Mouse (Mus musculus) heart, embryonic 12.5 days (tissue): ENCODE results near the gene Fam186b. TPM values are rescaled to one million over a fixed set of nuclear protein-coding genes. Genes with fewer than 3 reads are reported as not detected.

Experiments
- ATAC-seq: fragments of 200-750 bp; cut with Nextera tagmentation; 2 replicates; pipeline ENCODE4 v1.8.0; 2017; ENCODE audit warnings: moderate TSS enrichment, moderate library complexity; ENCODE audit not compliant: insufficient number of reproducible peaks, low FRiP score
- H3K27ac ChIP-seq: fragments of 300-500 bp; sonication (generic); 2 replicates; pipeline ENCODE4 v1.5.1; 2016; ENCODE audit warnings: mild to moderate bottlenecking, moderate library complexity; ENCODE audit not compliant: poor library complexity, severe bottlenecking
- H3K27me3 ChIP-seq: fragments of 300-500 bp; sonication (generic); replicated peaks from 2 replicates; pipeline ENCODE4 v1.6.1; 2016; ENCODE audit warnings: mild to moderate bottlenecking, moderate library complexity
- H3K36me3 ChIP-seq: fragments of 300-500 bp; sonication (generic); 2 replicates; pipeline ENCODE4 v1.6.1; 2016; ENCODE audit warnings: mild to moderate bottlenecking, moderate library complexity
- H3K4me1 ChIP-seq: fragments of 300-500 bp; sonication (generic); replicated peaks from 2 replicates; pipeline ENCODE4 v1.6.1; 2016; ENCODE audit warnings: mild to moderate bottlenecking
- H3K4me2 ChIP-seq: fragments of 300-500 bp; sonication (generic); 2 replicates; pipeline ENCODE4 v1.6.1; 2016; ENCODE audit warnings: mild to moderate bottlenecking, moderate library complexity
- H3K4me3 ChIP-seq: fragments of 300-500 bp; sonication (generic); 2 replicates; pipeline ENCODE4 v1.5.1; 2016; ENCODE audit warnings: mild to moderate bottlenecking
- H3K9ac ChIP-seq: fragments of 300-500 bp; sonication (generic); 2 replicates; pipeline ENCODE4 v1.6.1; 2016; ENCODE audit warnings: mild to moderate bottlenecking, moderate library complexity
- H3K9me3 ChIP-seq: fragments of 300-500 bp; sonication (generic); replicated peaks from 2 replicates; pipeline ENCODE4 v1.6.1; 2016; ENCODE audit warnings: mild to moderate bottlenecking, moderate library complexity
- WGBS: fragments of 180-500 bp; shearing (Covaris S2); methylation state at CpG from one replicate; pipeline ENCODE4 v1.1.7; 2016; 5-methylcytosine and 5-hydroxymethylcytosine counted together
- polyA plus RNA-seq: library from polyadenylated mRNA; unstranded; fragments of >200 nt; fragmentation: Nextera tagmentation; extraction: Ambion mirVana; gene quantifications from 2 replicates; pipeline ENCODE4 v1.2.1, GENCODE M21; 2016

Fam186b gene
- polyA plus RNA-seq, 1 experiment from 2014 or later, result 0.27 TPM

GRCm38 (mm10) chr15:99294813-99295374 lies 794 bp downstream of the Fam186b start, which contains the start of gene Prpf40b:
Prpf40b (plus strand) TSS chr15:99295087.
- H3K27ac ChIP-seq, result peak within 1 kb of the TSS; percentile 89
- no peaks in the 10 kb centered on the region for H3K9me3 ChIP-seq
- under 1% methylated on average over 63 of the region's 64 CpGs for WGBS
- H3K36me3 ChIP-seq, result no peaks in the 10 kb centered on the region
- ATAC-seq, result peak; percentile 95
- H3K27me3 ChIP-seq, result no peaks in the 10 kb centered on the region
- H3K4me1 ChIP-seq, result peaks cover 16% of the 10 kb centered on the region
- peak within 1 kb of the TSS; percentile 74 for H3K4me3 ChIP-seq
- peak within 1 kb of the TSS; percentile 78 for H3K9ac ChIP-seq
- peak within 1 kb of the TSS; percentile 83 for H3K4me2 ChIP-seq

- peak overlapping the region; percentile 74 for H3K4me3 ChIP-seq
- H3K9ac ChIP-seq, result peak overlapping the region; percentile 78
- H3K9me3 ChIP-seq, result no peaks in the 10 kb centered on the region
- H3K4me1 ChIP-seq, result peaks cover 16% of the 10 kb centered on the region
- H3K27ac ChIP-seq, result peak overlapping the region; percentile 89; the same call in 1 of the 2 replicates
- H3K27me3 ChIP-seq, result no peaks in the 10 kb centered on the region
- no peaks in the 10 kb centered on the region for H3K36me3 ChIP-seq
- 18% methylated on average over 16 of the region's 16 CpGs for WGBS
- H3K4me2 ChIP-seq, result peak overlapping the region; percentile 83
- ATAC-seq, result no peak
These were observed 1.4 kb downstream of the Fam186b start for GRCm38 (mm10) chr15:99294287-99294686.

DNA sequence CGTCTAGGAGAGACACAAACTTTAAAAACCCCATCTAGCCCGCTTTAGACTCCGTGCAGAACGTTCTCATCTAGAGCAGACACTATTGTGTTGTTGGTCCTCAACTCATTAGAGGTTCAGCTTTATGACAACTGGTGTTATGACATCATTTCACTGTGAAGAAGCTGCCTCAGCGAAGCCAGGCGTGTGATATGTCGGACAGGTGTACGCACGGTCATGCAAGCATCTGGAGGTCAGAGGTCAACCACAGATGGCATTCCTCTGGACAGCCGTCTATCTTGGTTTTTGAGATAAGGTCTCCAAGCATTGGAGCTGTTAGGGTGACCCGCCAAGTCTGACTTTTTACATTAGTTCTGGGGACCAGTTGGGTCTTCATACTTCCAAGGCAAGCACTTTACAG lies 5.1 kb downstream of the Fam186b start:
- peaks cover 8% of the 10 kb centered on the region for H3K4me1 ChIP-seq
- H3K27me3 ChIP-seq, result no peaks in the 10 kb centered on the region
- WGBS, result 73% methylated on average over 11 of the region's 11 CpGs
- no peaks in the 10 kb centered on the region for H3K36me3 ChIP-seq
- no peak overlapping the region for H3K9ac ChIP-seq
- ATAC-seq, result no peak
- H3K4me3 ChIP-seq, result no peak overlapping the region
- no peak overlapping the region for H3K27ac ChIP-seq
- no peaks in the 10 kb centered on the region for H3K9me3 ChIP-seq
- H3K4me2 ChIP-seq, result no peak overlapping the region

- no peak overlapping the region for H3K4me3 ChIP-seq
- H3K9ac ChIP-seq, result no peak overlapping the region
- no peak overlapping the region for H3K27ac ChIP-seq
- WGBS, result 35% methylated on average over 8 of the region's 8 CpGs
- peak overlapping the region; percentile 44; the same call in 1 of the 2 replicates for H3K4me2 ChIP-seq
- peaks cover 3% of the 10 kb centered on the region; the same call in 1 of the 2 replicates for H3K27me3 ChIP-seq
- peaks cover 17% of the 10 kb centered on the region for H3K4me1 ChIP-seq
- peak; percentile 38; the same call in 1 of the 2 replicates for ATAC-seq
- no peaks in the 10 kb centered on the region for H3K9me3 ChIP-seq
- no peaks in the 10 kb centered on the region for H3K36me3 ChIP-seq
These were observed 10.5 kb downstream of the Fam186b start for GRCm38 (mm10) chr15:99285189-99285535.

- peak; percentile 25; the same call in 1 of the 2 replicates for ATAC-seq
- peaks cover 17% of the 10 kb centered on the region for H3K4me1 ChIP-seq
- no peak overlapping the region for H3K27ac ChIP-seq
- H3K4me2 ChIP-seq, result peak overlapping the region; percentile 44
- H3K4me3 ChIP-seq, result no peak overlapping the region
- H3K9me3 ChIP-seq, result no peaks in the 10 kb centered on the region
- 30% methylated on average over 14 of the region's 14 CpGs for WGBS
- no peaks in the 10 kb centered on the region for H3K36me3 ChIP-seq
- peaks cover 8% of the 10 kb centered on the region; the same call in 1 of the 2 replicates for H3K27me3 ChIP-seq
- H3K9ac ChIP-seq, result no peak overlapping the region; the same call in 1 of the 2 replicates
These were observed 11.0 kb downstream of the Fam186b start for GRCm38 (mm10) chr15:99284527-99285188.

- H3K4me3 ChIP-seq, result no peak overlapping the region
- no peak for ATAC-seq
- no peak overlapping the region for H3K27ac ChIP-seq
- H3K4me2 ChIP-seq, result no peak overlapping the region
- peaks cover 17% of the 10 kb centered on the region for H3K4me1 ChIP-seq
- H3K9me3 ChIP-seq, result no peaks in the 10 kb centered on the region
- peaks cover 11% of the 10 kb centered on the region; the same call in 1 of the 2 replicates for H3K27me3 ChIP-seq
- 59% methylated on average over 10 of the region's 10 CpGs for WGBS
- no peaks in the 10 kb centered on the region for H3K36me3 ChIP-seq
- no peak overlapping the region for H3K9ac ChIP-seq
These were observed 12.2 kb downstream of the Fam186b start for GRCm38 (mm10) chr15:99283456-99283855.

DNA sequence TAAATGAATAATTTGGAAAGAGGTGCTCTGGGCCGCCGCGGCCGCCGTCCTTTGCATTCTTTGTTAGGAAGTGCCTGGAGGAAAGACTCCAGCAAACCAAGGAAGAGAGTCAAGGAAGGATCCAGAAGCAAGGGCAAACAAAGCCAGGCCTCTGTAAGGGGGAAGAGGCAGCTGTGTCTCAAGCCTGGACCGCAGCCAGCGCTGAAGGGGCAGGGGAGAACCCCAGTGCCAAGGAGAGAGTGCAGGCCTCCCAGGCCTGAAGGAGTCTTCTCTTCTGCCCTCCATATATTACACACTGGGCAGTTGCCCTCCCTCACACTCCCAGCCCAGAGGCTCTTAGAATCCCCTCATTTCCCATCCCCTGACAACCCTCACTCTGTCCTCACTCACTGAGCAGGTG lies 17.4 kb downstream of the Fam186b start:
- Histone ChIP-seq H3K36me3 (no peaks in the 10 kb centered on the region), H3K9ac (no peak overlapping the region), H3K4me1 (no peaks in the 10 kb centered on the region), H3K9me3 (no peaks in the 10 kb centered on the region), H3K4me2 (no peak overlapping the region), H3K27me3 (peaks cover 11% of the 10 kb centered on the region; the same call in 1 of the 2 replicates), H3K27ac (no peak overlapping the region), H3K4me3 (no peak overlapping the region)
- 83% methylated on average over 7 of the region's 7 CpGs for WGBS
- no peak for ATAC-seq

DNA sequence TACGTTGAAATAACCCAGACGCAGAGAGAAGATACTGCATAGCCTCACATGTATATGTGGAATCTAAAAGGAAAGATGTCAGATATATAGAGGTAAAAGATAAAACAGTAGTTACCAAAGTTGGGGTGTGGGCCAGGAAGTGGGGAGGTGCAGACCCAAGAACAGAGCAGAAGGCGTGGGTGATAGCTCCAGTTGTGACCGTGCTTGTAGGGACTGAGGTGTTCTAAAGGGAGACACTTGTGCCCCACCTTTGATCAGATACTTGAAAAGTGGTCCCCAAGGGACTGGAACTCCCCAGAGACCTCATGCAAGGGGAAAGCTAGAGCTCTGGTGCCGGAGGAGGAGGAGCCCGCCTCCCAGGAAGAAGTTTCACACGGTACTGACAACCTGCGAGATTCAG lies 19.6 kb downstream of the Fam186b start:
- H3K9ac ChIP-seq, result no peak overlapping the region
- no peaks in the 10 kb centered on the region for H3K4me1 ChIP-seq
- H3K9me3 ChIP-seq, result no peaks in the 10 kb centered on the region
- peaks cover 11% of the 10 kb centered on the region; the same call in 1 of the 2 replicates for H3K27me3 ChIP-seq
- WGBS, result 76% methylated on average over 8 of the region's 8 CpGs
- no peak overlapping the region for H3K4me3 ChIP-seq
- no peak overlapping the region for H3K4me2 ChIP-seq
- no peak overlapping the region for H3K27ac ChIP-seq
- no peak for ATAC-seq
- no peaks in the 10 kb centered on the region for H3K36me3 ChIP-seq

DNA sequence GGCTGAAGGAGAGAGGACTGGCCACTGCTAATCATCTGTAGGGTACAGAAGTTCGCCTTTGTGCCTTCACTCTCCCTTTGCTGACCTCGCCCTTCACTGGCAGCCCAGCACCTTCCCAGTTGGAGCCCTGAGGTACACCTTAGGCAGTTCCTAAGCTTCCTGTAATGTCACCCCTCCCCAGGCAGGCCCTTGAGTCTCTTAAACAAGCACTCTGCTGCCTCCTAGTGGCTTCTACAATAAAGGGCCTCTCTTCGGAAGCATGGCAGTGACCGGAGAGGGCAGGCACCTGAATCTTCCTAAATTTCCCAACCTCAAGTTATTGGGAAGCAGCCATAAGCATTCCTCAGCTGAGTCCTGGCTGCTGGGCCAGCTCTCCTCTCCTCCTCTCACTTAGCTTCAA lies 30.0 kb downstream of the Fam186b start:
- no peak overlapping the region for H3K27ac ChIP-seq
- ATAC-seq, result peak; percentile 40; the same call in 1 of the 2 replicates
- H3K4me2 ChIP-seq, result no peak overlapping the region
- 12% methylated on average over 4 of the region's 4 CpGs for WGBS
- no peaks in the 10 kb centered on the region for H3K27me3 ChIP-seq
- no peak overlapping the region for H3K4me3 ChIP-seq
- no peaks in the 10 kb centered on the region for H3K36me3 ChIP-seq
- H3K9me3 ChIP-seq, result no peaks in the 10 kb centered on the region
- H3K4me1 ChIP-seq, result peaks cover 6% of the 10 kb centered on the region
- H3K9ac ChIP-seq, result no peak overlapping the region; the same call in 1 of the 2 replicates

DNA sequence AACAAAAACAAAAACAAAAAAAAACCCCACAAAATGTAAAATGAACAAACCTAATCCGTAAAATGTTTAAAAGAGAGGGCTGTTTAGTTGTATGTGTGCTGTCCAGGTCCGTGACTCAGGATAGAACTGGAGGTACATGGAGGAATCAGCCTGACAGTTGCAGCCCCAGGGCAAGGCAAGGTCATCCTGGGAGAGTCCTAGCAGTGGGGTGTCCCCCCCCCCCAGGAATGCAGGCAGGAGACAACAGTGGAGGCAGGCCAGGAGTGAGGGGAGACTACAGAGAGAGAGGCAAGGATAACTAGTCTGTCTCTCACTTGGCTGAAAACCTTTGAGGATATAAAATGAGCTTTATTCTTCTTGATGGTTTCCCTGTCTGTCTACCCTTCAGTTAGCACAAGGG lies 31.3 kb downstream of the Fam186b start:
- WGBS, result 54% methylated on average over 2 of the region's 2 CpGs
- Histone ChIP-seq H3K27me3 (no peaks in the 10 kb centered on the region), H3K4me2 (no peak overlapping the region), H3K4me3 (no peak overlapping the region), H3K4me1 (peaks cover 16% of the 10 kb centered on the region), H3K9ac (peak overlapping the region; percentile 27; the same call in 1 of the 2 replicates), H3K27ac (peak overlapping the region; percentile 13; the same call in 1 of the 2 replicates), H3K36me3 (no peaks in the 10 kb centered on the region), H3K9me3 (no peaks in the 10 kb centered on the region)
- no peak for ATAC-seq

GRCm38 (mm10) chr15:99262702-99263101 lies 33.0 kb downstream of the Fam186b start:
- H3K4me1 ChIP-seq, result peaks cover 18% of the 10 kb centered on the region
- H3K9me3 ChIP-seq, result no peaks in the 10 kb centered on the region
- H3K27ac ChIP-seq, result no peak overlapping the region
- no peak overlapping the region for H3K9ac ChIP-seq
- no peaks in the 10 kb centered on the region for H3K27me3 ChIP-seq
- no peak overlapping the region for H3K4me3 ChIP-seq
- no peaks in the 10 kb centered on the region for H3K36me3 ChIP-seq
- 46% methylated on average over 10 of the region's 10 CpGs for WGBS
- no peak overlapping the region for H3K4me2 ChIP-seq
- no peak for ATAC-seq
